Mouse (Mus musculus): ENCODE measurements around the gene Gm20388. TPM values are rescaled to one million over a fixed set of nuclear protein-coding genes. Genes with fewer than 3 reads are reported as not detected.

Gene Gm20388
- total RNA-seq, 2 experiments from 2014 or later, result 4.0 TPM; not detected in 1

GRCm38 (mm10) chr8:122720811-122721640 lies 2810.4 kb downstream of the Gm20388 start:
- peak; percentile 42 to 50 for DNase-seq

DNA sequence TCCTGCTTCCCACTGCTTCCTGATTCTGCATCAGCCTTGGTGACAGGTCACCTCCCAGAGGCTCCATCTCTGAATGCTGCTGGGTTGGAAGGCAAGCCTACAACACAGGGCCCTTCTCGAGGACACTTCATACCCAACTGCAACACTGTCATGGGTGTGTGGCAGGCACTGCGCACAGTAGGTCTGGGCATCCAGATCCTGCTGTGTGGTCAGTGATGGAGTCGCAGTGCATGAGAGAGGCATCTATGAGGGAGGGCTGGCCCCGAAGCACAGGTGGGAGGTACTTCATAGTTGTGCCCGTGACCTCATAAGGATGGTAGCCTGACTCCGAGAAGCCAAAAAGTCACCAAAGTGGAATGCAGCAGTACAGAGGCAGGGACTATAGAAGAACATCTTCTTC lies 2814.5 kb downstream of the Gm20388 start:
- no peak for DNase-seq

- no peak for DNase-seq
Observed at GRCm38 (mm10) chr8:122726789-122727188, 2816.1 kb downstream of the Gm20388 start.

DNA sequence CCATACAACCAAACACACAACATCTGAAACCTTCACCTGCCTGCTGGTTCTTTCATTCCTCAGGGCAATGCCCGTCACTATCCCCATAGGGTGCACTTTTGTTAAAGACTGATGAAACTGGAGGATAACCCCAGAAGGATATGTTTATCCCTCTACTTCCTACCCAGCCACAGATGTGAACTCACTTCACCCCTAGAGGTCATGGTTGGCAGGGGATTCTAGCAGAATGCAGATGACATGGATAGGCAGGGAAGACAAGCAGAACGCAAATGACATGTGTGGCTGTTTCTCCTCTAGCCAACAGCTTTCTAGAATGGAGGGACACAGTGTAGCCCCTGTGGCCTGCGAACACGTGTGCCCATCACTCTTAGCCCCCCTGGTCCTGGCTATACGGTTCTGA lies 2816.8 kb downstream of the Gm20388 start:
- DNase-seq, result no peak

DNA sequence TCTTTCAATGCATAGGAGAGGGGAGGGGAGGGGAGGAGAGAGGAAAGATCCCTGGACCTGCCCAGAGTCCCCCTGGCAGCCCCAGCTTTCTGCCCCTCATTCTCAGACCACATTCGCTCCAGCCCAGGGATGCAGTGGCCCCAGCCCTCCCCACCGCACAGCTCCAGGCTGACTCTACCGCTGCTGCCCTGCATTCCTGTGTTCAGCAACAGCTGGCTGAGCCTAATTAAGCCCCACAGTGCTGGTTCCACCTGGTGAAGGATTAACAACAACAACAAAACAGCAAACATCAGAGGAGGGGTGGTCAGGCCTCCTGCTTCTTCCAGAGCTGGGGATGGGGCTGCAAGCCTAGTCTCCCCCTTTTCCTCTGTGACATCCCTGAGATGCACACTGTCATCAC lies 2818.0 kb downstream of the Gm20388 start:
- DNase-seq, result no peak

- no peak for DNase-seq
Observed at GRCm38 (mm10) chr8:122735110-122735509, 2824.5 kb downstream of the Gm20388 start.

- peak in 1 of 2 experiments; percentile 51 for DNase-seq
Observed at GRCm38 (mm10) chr8:122735542-122736473, 2825.2 kb downstream of the Gm20388 start.

GRCm38 (mm10) chr8:122736623-122737022 lies 2826.0 kb downstream of the Gm20388 start:
- no peak for DNase-seq

DNA sequence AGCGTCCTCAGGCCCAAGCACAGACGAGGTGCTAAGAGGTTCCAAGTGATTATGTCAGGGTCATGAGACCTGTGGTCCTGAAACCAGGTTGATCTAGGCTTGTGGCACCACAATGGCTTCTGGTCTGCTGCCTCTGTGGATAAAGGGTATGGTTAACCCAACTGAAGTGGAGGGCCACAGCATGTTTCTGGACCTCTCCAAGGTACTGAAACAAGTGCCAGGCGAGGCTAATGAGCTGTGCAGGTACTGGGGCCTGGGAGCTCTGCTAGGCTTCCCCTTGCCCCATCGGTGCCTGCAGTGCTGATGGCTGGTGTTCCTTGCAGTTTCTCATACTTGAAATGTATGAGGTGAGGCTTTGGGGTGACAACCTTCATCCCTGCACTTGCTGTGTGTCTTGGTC lies 2826.4 kb downstream of the Gm20388 start:
- no peak for DNase-seq

GRCm38 (mm10) chr8:122737886-122738285 lies 2827.2 kb downstream of the Gm20388 start:
- DNase-seq, result no peak

- peak in 1 of 2 experiments; percentile 39 for DNase-seq
Observed at GRCm38 (mm10) chr8:122739102-122739725, 2828.6 kb downstream of the Gm20388 start.

- no peak for DNase-seq
Observed at GRCm38 (mm10) chr8:122742471-122742870, 2831.8 kb downstream of the Gm20388 start.

GRCm38 (mm10) chr8:122745022-122745749 lies 2834.5 kb downstream of the Gm20388 start:
- DNase-seq, result no peak

GRCm38 (mm10) chr8:122745750-122746275 lies 2835.2 kb downstream of the Gm20388 start:
- no peak for DNase-seq

DNA sequence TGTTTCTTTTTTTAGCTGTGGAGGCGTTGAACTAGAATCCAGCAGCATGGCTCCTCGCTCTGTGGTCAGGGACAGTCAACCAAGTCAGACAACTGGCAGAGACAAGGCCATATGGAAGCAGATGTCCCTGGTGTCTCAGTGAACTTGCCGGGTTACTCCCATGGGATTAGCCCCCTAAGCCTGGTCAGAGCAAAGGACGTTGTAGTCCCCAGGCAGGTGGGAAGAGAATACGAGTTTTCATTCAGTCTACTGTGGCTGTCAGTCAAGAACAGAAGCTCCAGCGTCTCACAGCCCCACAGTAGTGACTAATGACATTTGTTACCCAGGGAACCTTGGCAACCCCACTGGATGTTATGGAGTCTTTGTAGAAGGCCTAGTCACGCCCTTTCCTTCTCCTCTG lies 2835.8 kb downstream of the Gm20388 start:
- no peak for DNase-seq

DNA sequence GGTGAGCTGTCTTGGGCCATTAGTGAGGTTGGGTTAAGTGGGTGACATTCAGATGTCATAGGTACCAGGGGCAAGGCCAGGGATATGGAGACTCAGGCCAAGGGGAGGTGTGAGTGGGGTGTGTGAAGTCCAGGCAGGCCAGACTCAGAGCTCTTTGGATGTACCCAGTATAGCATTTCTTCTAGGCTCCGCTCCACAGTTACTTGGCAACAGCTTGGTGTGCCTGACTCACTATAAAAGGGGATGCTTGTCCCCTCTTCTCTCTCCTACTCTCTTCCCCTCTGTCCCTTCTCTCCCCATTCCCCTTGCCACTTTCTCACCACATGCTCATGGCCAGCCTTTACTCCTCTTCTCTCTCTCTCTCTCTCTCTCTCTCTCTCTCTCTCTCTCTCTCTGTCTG lies 2837.2 kb downstream of the Gm20388 start:
- DNase-seq, result no peak

DNA sequence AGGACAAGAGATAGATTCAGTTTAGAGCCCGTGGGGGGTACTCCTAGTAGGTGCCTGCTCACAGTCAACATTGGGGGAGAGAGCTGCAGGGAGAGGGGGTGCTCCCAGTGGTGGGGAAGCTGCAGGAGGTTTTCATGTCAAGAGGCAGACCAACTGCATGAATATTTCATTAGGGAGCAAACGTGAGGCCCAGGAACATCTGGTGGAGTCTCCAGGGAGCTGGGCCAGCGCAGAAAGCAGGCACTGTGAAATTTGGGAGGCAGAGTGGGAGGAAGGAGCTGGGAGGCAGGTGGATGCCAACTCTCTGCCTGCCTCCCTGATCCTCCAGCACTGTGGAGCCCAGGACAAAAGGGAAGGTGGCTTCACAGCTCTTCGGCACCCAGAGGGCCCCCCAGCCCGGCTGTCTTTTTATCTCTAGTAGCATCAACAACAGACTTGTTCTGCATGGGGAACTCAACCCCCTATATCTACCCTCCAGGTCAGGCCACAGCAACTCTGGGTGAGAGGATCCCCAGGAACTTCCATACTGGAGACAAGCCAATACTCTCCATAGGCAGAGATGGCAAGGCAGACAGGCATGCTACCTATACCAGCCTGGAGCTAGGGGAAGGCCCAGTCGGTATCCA lies 2838.8 kb downstream of the Gm20388 start:
- DNase-seq, result no peak

DNA sequence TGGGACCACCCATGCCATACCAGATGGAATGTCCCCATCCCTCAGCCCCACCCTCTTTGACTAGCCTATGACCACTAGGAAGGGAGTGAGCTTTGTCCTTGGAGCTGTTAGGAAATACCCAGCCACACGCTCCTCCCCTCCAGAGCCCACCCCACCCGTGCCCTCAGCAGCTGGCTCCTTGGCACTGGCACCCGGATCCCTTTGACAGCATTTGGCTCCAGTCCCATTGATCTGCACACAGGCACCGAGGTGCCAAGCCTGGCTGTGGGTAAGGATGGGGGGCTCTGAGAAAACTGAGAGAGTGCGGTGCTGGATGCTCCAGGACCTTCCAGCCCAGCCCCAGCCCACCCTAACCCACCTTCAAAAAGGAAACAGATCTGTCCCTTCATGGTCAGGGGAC lies 2840.7 kb downstream of the Gm20388 start:
- DNase-seq, result no peak

DNA sequence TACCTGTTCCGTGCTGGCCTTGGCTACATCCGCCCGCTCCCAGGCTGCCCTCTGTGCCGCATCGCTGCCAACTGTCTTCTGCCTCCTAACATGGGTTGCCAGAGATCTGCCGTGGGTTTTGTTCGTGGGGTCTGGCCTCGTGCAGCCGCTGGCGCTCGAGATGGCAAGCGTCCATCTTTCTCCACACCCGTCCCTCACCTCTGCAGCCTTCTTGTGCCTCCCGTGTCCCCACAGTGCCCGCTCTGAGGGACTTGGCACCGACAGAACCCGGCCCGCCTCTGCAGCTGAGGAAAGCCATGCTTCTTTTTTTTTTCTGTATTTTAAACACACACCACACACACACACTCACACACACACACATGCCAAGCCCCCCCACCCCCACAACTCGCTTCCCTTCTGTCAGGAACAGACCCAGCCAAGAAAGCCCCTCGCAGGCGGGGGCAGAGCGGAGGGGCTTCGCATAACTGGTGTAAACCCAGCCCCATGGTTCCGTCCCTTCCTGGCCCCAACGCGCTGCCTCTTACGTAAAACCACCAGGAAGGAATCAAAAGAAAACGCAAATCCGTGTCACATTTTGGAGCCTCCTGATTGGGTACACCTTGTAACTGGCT lies 2841.6 kb downstream of the Gm20388 start:
- DNase-seq, result no peak

- DNase-seq, result no peak
Observed at GRCm38 (mm10) chr8:122758597-122758996, 2848.0 kb downstream of the Gm20388 start.

- DNase-seq, result no peak
Observed at GRCm38 (mm10) chr8:122760116-122760515, 2849.5 kb downstream of the Gm20388 start.
